Mouse (Mus musculus) E14TG2a.4 (cell line): ENCODE results near the gene Cercam.

Source experiments
- H3K27me3 ChIP-seq: 2 replicates; pipeline ENCODE4 v1.6.1; 2014; ENCODE audit warnings: low read length, control low read depth; ENCODE audit not compliant: insufficient read depth
- H3K36me3 ChIP-seq: 2 replicates; pipeline ENCODE4 v1.6.1; 2014; ENCODE audit warnings: low read length, control low read depth; ENCODE audit not compliant: insufficient read depth
- H3K4me1 ChIP-seq: replicated peaks from 2 replicates; pipeline ENCODE4 v1.6.1; 2014; ENCODE audit warnings: low read depth, low read length, control low read depth
- H3K4me3 ChIP-seq: replicated peaks from 2 replicates; pipeline ENCODE4 v1.5.1; 2014; ENCODE audit warnings: mild to moderate bottlenecking, low read length
- H3K9me3 ChIP-seq: 2 replicates; pipeline ENCODE4 v1.6.1; 2014; ENCODE audit warnings: low read length, control low read depth
- CTCF ChIP-seq: conservative IDR thresholded peaks from 2 replicates; pipeline ENCODE4 v1.5.1; 2014; ENCODE audit warnings: low read length
- NANOG ChIP-seq: IDR thresholded peaks from 2 replicates; pipeline ENCODE4 v1.6.1; 2014; ENCODE audit warnings: borderline replicate concordance, low read length, mixed read lengths
- POU5F1 ChIP-seq: IDR thresholded peaks from 2 replicates; pipeline ENCODE4 v1.6.1; 2014; ENCODE audit warnings: low read length, borderline replicate concordance

Gene Cercam

GRCm38 (mm10) chr2:29868949-29869645 lies at the start of gene Cercam:
TSS of gene Cercam (plus strand) at chr2:29869164.
- TF ChIP-seq CTCF (peak; percentile 87), NANOG (no peak), POU5F1 (no peak)
- no peaks in the 10 kb centered on the region for H3K9me3 ChIP-seq

GRCm38 (mm10) chr2:29819363-29819762 lies 49.6 kb upstream of the Cercam start:
- H3K4me3 ChIP-seq = peak overlapping the region; percentile 8; the same call in 1 of the 2 replicates
- TF ChIP-seq CTCF = no peak
- TF ChIP-seq POU5F1 = no peak
- TF ChIP-seq NANOG = no peak
- no peaks in the 10 kb centered on the region for H3K9me3 ChIP-seq
- H3K4me1 ChIP-seq = peaks cover 79% of the 10 kb centered on the region
- no peaks in the 10 kb centered on the region for H3K27me3 ChIP-seq
- peaks cover 27% of the 10 kb centered on the region for H3K36me3 ChIP-seq

More at GRCm38 (mm10) chr2:29868949-29869645, at the start of gene Cercam:
- Histone ChIP-seq H3K36me3 (peaks cover 21% of the 10 kb centered on the region), H3K27me3 (peaks cover 30% of the 10 kb centered on the region), H3K4me1 (peaks cover 21% of the 10 kb centered on the region), H3K4me3 (peak within 1 kb of the TSS; percentile 86)

- H3K36me3 ChIP-seq = peaks cover 21% of the 10 kb centered on the region
- TF ChIP-seq POU5F1 (peak; percentile 64), NANOG (peak; percentile 55; the same call in 1 of the 2 replicates), CTCF (no peak)
- H3K4me1 ChIP-seq = peaks cover 83% of the 10 kb centered on the region
- peak within 1 kb of the TSS; percentile 72 for H3K4me3 ChIP-seq
- H3K9me3 ChIP-seq = no peaks in the 10 kb centered on the region
- H3K27me3 ChIP-seq = no peaks in the 10 kb centered on the region
These were observed 48.7 kb upstream of the Cercam start, which contains the start of gene Urm1 for GRCm38 (mm10) chr2:29820025-29820817. TSS of gene Urm1 (plus strand) at chr2:29820075.

- H3K27me3 ChIP-seq = no peaks in the 10 kb centered on the region
- H3K4me3 ChIP-seq = peak overlapping the region; percentile 100
- no peak for TF ChIP-seq CTCF
- TF ChIP-seq NANOG = no peak
- no peak for TF ChIP-seq POU5F1
- no peaks in the 10 kb centered on the region for H3K9me3 ChIP-seq
- peaks cover 41% of the 10 kb centered on the region for H3K36me3 ChIP-seq
- H3K4me1 ChIP-seq = peaks cover 77% of the 10 kb centered on the region
These were observed 42.5 kb upstream of the Cercam start for GRCm38 (mm10) chr2:29826318-29826925.

GRCm38 (mm10) chr2:29826926-29827708 lies 41.8 kb upstream of the Cercam start:
- Histone ChIP-seq H3K4me1 (peaks cover 77% of the 10 kb centered on the region), H3K27me3 (no peaks in the 10 kb centered on the region), H3K9me3 (no peaks in the 10 kb centered on the region), H3K36me3 (peaks cover 48% of the 10 kb centered on the region), H3K4me3 (peak overlapping the region; percentile 100)
- TF ChIP-seq NANOG (no peak), CTCF (no peak), POU5F1 (no peak)

- H3K9me3 ChIP-seq = no peaks in the 10 kb centered on the region
- no peaks in the 10 kb centered on the region for H3K27me3 ChIP-seq
- peaks cover 51% of the 10 kb centered on the region for H3K36me3 ChIP-seq
- peak overlapping the region; percentile 100 for H3K4me3 ChIP-seq
- H3K4me1 ChIP-seq = peaks cover 76% of the 10 kb centered on the region
- TF ChIP-seq POU5F1 (no peak), NANOG (no peak), CTCF (no peak)
These were observed 41.3 kb upstream of the Cercam start for GRCm38 (mm10) chr2:29827709-29828024.

GRCm38 (mm10) chr2:29831106-29831505 lies 37.9 kb upstream of the Cercam start:
- Histone ChIP-seq H3K4me3 (peak overlapping the region; percentile 24; the same call in 1 of the 2 replicates), H3K36me3 (peaks cover 69% of the 10 kb centered on the region), H3K4me1 (peaks cover 78% of the 10 kb centered on the region), H3K27me3 (no peaks in the 10 kb centered on the region), H3K9me3 (no peaks in the 10 kb centered on the region)
- TF ChIP-seq NANOG (no peak), POU5F1 (no peak), CTCF (no peak)
